Mouse (Mus musculus) neutrophil, adult 5-6 weeks (primary cell): ENCODE results near the gene Opn3. TPM values are rescaled to one million over a fixed set of nuclear protein-coding genes. Genes with fewer than 3 reads are reported as not detected.

Source experiments
- ATAC-seq: fragments of 151-379, 151-347 bp; 2 replicates; pipeline ENCODE4 v1.8.0; 2017; ENCODE audit warnings: mild to moderate bottlenecking, moderate TSS enrichment; ENCODE audit not compliant: insufficient number of reproducible peaks, poor library complexity, low FRiP score, severe bottlenecking; ENCODE audit errors: extremely low read depth
- total RNA-seq: library from RNA; stranded (forward); fragments of 200-1000 nt; gene quantifications from 2 replicates; pipeline ENCODE4 v1.2.3, GENCODE M21; 2017

Opn3 gene
- total RNA-seq = 0.86 and 1.6 TPM in 2 replicates

DNA sequence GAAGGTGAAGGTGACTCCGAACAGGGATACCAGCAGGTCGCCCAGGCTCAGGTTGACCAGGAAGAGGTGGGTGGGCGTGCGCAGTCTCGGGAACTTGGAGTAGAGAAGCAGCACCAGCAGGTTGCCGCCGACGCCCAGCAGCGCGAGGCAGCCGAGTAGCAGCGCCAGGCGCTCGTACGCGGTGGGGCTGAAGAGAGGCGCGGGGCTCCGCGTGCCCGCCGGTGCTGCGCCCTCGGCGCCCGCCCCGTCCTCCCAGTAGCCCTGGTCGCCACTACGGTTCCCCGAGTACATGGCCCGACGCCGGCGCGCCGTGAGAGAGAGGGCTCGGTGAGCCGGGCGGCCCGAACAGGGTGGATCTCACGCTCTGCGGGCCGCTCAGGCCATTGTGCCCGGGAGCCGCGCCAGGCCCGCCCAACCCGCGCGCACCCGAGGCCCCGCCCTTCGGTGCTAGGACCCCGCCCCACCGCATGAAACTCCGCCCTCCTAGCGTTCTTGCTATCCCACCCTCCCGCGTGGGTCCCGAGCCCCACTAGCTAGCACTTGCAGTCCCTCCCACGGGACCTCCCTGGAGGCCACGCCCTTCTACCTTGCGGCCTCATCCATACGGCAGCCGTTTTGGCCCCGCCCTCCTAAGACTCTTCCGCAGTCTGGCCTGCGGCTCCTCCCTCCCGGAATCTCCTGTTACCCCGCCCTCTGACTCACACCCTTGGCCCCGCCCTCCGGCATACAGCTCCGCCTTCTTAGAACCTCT is at the start of gene Opn3, which contains the start of gene Chml:
Gene Opn3, minus strand, starts transcription at position 531 of the 751 bp plus-strand sequence.
Gene Chml, minus strand, starts transcription at position 656 of the 751 bp plus-strand sequence.
- ATAC-seq = peak; percentile 92

DNA sequence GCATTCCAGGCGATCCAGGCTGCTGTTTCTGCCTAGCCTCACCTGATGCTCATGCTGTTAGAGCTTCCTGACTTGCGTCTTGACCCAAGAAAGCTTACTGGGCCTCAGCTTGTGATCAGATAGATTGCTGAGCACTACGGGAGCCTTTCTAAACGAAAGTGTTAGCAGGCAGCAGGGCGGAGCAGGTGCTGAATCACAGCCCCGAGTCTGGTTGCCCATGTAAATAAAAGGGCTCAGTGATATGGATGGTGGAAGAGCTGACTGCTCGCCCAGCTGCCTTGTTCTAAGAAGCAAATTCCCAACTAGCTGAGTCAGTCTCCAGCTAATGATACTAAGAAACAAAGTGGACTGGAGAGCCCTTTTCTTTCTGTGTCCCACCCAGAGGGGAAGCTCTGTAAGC is 33.2 kb upstream of the Opn3 start:
- ATAC-seq = no peak

DNA sequence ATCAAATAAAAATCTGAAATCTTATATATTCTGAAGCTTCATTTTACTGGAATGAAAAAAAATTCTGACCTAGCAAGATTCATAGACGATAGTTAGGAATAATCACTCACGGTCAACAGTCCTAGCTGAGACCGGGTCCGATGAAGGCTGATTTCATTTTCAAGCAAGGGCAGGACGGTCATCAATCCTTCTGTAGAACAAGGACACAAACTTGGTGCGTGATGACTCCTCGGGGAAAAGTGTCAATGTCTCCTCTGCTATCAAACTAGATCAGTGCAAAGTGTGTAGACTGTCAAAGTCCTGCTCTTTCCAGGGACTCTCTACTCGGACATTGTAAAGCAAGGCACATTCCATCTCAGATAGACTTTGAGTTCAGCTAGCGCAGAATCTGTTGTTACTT is 24.3 kb upstream of the Opn3 start:
- ATAC-seq = no peak

DNA sequence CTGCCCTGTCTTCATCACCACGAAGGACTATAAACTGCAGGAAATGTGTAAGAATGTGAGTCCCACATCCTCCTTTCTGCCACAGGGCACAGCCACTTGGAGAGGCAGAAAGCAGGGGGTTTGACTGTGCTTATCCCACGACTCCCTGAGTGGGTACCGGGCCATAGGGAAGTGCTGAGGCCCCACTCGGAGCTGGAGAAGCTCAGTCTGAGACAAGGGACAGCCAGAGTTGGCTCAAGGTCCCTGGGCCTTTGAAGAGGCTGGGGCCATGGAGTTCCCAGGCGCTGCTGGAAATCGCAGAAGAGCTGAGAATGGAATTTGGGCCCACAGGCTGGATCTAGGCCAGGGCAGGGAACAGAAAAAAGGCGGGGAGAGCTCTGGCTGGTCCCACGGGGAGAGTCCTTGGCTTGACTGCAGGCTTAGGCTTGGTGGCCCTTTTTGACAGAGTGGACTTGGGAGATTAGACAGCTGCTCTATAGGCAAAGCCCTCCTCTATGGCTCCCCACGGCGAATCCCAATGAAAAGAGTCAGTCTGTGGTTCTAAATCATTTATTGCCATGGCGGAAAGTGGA is 19.8 kb upstream of the Opn3 start:
- no peak for ATAC-seq

DNA sequence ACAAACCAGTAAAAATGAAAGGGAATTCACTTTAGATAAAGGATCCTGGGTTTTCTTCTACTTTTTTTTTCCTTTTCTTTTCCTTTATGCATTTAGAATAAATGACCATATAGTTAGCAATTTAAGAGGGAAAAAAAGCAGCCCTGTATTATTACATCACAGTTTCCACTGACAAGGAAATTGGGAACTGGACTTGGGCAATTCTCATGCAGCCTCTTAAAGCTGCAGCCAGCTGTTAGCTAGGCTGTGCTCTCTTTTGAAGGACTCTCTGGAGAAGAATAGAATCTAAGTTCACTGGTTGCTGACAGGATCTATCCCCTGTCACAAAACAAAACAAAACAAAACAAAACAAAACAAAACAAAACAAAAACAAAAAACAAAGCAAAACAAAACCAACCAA is 15.4 kb upstream of the Opn3 start:
- ATAC-seq = no peak

DNA sequence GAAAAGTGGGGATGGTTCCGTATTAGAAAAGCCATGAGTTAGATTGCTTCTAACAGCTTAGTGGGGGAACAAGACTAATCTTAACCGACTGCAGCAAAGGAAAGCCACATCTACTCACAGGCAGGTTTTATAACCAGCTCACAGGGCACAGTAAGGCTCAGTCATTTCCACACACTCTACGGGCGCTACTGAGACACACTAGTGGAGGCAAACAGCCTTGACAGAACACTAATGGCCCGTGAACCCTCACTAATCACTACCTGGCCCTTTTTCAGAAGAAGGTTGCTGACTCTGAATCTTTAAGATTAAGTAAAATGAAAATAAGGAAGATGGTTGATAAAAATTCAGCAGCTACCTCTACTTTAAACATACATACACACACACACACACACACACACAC is 15.0 kb upstream of the Opn3 start:
- no peak for ATAC-seq

DNA sequence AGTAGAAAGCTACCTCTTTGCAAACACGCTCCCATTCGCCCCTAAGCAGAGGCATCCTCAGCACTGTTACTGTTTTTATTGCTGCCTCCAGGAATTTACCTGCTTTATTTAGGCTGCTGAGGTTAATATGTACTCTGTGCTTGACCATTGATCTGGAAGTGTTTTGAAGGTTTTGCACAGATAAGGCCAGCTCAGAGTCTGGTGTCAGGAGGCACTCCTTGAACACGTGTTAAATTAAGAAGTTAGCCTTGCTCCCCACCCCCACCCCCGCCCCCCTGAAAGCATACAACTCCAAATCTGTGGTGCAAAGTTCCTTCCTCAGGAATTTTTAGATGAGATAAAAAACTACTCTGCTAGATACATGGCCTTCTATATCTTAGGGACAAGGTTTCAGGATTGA is 8.6 kb upstream of the Opn3 start:
- no peak for ATAC-seq

DNA sequence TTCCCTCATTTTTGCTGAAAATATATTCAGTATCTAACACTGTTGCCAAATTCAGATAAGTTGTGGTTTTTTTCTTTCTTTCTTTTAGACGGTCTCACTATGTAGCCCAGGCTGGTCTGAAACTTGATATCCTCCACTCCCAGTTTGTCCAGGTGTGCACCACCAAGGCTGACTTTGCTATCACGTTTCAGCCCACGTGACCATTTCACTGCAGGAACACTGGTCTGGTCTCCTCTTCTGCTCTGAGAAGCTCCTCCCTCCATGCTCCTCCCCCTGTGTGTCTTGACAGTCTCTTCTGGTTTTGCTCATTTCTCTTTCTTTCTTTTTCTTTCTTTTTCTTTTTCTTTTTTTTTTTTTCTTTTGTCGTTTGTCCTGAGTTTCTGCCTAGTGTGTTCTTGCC is 7.2 kb upstream of the Opn3 start:
- ATAC-seq = no peak

DNA sequence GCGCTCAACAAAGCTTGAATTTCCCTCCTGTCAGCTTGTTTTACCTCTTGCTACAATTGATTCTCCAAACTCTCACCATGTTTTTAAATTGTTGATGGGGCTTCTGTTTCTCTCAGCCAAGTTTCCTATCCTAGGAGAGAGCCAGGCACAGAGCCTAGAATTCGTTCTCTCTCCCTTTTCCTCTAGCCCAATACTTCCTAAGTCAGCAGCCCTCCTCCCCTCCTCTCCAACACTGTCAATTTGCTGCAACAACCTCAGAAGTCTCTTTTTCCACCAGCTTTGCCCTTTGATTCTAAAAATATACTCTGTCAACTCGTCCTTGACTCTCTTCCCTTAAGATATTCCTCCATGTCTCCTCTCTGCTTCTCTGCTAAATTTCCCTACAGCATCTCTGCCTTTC is 6.8 kb upstream of the Opn3 start:
- no peak for ATAC-seq

DNA sequence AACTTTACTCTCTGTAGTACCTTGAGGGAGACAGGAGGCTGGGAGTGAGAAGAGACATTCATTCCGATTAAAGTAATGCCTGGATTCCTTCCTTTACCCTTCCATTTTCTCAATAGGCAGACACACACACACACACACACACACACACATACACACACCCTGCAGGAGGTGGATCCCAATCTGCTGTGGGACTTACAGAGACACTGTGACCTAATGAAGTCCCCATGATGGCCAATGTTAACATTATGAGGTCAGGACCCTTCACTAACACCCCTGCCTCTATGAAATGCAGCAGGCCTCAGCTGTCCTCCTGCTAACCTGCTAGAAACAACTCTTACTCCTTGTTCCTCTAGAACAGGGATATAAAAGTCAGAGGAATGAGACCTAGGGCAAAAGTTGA is 5.7 kb upstream of the Opn3 start, which contains the start of gene Wdr64:
Gene Wdr64, plus strand, starts transcription at position 301 of the 400 bp plus-strand sequence.
- no peak for ATAC-seq

DNA sequence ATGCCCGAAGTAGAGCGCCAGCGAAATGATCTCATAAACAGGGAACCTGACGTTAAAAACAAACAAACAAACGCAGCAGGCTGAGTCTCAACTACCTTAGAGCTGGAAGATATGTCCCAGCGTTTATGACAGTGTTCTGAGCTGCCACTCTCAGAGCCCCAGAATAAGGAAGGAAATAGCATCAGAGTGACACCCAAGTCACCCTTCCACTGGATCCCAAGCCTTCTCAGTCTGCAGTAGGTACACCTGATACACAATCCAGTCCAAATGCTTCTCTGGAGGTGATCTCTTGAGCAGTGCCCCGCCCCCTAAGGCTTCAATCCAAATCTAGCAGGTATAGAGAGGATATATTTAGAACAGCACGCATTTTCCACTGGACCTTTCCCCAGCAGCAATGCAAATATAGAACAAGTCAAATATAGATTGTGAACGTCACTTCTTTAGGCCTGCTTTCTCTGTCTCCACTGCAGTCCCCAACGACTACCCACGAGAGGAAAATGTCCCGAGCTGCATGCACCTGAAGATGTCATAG is 919 bp upstream of the Opn3 start:
- no peak for ATAC-seq

DNA sequence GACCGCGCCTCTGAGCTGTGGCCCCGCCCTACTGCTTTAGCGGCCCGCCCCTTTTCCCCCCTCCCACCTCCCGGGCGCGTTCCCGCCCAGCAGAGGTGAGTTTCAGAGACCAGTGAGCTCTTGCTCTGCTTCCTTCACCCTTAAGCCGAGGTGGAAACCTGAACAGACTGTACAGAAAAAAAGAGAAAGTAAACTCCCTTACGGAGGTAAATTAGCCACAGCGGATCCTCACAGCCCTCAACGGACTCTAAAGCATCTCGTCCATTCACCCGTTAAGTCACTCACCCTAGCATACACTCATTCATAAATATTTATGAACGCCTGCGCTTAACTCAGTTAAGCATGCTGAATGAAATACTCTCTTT is 403 bp upstream of the Opn3 start:
- ATAC-seq = no peak

DNA sequence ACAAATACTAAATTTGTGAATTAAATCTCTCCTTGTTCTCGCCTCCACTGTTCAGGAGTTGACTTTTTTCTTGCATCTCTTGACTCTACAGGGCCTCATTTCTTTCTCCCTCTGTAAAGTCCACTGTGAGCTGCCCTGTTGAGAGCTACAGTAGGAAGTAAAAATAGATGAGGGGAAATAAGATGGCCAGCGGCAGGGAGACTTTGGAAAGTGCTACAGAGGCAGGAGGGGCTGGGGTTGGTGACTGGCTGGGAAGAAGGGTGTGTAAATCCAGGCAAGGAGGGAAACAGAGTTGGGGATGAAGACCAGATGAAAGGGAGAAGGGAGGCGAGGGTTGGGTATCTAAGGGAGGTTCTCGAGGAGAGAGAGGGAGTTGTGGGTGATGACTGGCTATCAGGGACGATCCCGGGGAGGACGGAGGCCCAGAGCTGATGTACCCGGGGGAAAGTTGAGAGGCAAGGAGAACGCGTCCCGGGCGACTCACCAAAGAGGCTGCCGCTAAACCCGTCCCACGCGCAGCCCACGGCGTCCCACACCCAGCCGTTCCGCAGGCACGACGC is 810 bp downstream of the Opn3 start:
- no peak for ATAC-seq

DNA sequence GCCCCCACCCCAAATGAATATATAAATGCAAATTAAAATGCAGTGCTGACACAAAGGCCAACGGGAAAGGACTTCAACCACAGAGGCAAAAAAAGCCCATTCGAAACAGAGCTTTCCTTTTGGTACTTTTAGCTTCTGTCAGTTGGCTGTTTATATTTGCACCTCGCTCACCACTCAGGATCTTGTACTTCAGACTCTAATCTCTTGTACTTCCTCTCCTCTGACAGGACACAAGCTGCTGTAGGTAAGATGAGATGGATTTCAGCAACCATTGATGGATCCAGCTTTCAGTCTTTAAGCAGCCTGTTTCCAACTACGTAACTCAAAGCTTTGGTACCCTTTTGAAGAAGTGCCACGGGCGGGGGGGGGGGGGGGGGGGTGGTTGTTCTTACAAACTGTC is 11.6 kb downstream of the Opn3 start:
- ATAC-seq = no peak

DNA sequence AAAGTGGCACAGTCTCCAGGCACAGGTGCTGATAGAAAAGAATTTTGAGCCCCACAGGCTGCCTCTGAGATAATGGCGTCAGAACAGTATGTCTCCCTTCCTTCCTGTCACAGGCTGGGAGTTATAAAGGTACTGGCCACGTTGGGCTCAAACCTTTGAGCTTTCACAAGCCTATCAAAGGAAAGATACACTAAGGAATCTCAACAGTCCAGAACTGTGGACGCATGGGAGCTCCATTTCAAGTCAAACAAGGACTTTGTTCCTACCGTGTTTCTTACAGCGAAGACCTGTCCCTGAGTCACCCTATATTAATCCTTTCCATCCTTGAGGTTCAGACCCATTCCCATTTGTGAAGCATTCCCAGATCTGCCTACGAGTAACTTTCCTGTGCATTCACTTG is 15.1 kb downstream of the Opn3 start:
- no peak for ATAC-seq

DNA sequence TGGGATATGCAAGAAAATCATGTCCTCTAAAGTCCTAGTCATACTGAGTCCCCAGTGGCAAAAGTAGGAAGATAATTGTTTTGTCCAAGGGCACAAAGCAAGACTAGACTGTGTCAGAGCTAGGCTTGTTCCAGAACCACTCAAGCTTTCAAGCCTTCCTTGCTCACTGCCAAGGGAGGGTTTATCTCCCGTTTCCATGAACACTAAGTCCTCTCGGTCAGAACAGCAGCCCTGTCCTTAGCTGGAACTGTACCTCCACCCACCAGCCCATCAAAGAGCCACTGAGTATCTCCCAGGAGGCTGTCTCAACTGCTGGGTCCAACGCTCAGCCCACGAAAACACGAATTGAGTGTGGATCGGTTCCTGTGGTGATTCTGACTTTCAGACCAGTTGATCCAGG is 17.5 kb downstream of the Opn3 start:
- no peak for ATAC-seq

DNA sequence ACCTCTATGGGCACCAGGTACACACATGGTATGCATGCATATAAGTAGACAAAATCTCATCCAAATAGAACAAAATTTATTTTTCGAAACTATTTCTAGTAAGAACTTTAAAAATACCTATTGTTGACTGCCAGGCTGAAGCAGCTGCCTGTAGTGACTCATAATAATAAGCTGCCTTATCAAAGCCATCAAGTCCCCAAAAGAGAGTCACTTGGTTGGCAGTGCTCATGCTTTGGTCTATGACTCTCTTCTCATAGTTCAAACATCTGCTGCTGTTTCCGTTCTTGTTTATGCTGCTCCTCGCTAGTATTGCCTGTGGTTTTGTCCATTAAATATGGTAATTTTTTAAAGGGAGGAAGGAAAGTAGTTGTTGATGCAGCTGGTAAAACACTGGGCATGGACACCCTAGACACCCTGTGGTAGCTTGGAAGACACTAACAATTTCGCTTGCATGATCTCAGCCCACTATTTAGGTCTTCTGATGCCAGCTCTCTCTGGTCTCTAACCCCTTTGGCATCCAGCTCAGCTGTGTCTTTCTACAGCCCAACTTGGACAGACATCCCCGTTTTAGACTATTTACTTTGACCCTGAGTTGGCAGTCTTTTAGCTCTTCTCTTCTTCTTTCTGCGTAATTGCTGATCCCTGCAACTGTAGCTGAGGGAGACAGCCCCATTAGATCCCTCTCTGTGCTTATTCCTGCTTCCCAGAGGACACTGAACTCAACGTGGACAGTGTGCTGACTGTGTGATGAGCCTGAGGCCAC is 18.8 kb downstream of the Opn3 start:
- ATAC-seq = no peak

DNA sequence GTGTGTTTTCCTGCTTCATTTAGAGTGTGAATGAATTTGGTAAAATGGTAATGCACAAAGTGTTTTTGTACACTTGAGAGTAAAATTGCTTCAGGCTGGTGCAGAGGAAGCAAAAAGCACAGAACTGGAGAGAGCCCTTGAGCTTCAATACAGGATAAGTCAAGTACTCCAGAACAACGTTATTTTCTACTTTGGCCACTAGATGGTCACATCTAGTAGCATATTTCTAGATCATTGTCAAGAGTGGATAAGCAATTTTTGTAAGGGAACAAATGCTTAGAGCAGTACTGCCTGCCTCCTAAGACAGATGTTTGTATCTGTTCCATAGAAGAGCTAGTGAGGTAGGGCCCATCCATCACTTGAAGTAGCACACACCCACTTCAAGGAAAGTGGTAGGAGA is 20.9 kb downstream of the Opn3 start:
- no peak for ATAC-seq

DNA sequence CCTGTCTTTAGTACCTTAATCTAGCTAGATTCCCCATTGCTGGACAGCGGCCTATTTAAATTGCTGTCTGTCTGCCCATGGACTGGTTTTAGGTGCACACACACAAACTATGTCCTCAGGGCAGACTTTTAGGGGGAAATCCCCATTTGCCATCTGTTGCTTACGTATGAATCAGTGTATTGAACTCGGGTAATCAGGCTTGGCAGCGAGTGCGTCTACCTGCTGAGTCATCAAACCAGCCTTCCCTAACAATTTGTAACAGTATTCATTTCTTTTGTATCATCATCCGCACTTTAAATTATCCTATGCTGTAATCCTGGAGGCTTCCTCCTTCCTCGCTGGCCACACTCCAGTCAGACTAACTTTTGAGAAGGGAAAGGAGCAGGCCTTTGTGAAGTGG is 22.5 kb downstream of the Opn3 start:
- no peak for ATAC-seq

DNA sequence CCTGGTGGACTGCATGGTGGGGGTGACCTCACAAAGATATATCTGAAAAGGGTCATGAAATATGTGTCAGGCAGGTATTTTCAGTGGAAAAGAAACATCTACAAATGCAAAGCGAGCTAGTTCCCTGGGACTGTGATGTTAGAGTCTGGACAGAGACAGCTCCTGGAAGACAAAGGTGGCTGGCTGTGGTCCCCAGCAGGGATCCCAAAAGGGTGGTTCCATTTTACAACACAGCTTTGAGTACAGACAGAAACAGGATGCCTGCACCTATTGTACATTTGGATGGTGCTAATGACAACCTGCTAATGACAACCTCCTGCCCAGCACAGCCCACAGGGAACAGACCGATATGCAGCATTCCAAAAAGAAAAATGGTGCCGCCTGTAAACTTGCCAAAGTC is 23.1 kb downstream of the Opn3 start:
- ATAC-seq = no peak
